Mouse (Mus musculus) megakaryocyte-erythroid progenitor cell, adult 5-6 weeks (primary cell): ENCODE measurements at regions not wholly inside any gene's neighbourhood (a gene's known extent, or its start where the extent isn't known, plus 50 kb on each side); places are given as distances from the start of the nearest gene placed in this dataset.
A peak's percentile ranks its signal among the peaks of the same experiment; 100 is the strongest.

Experiments used
- ATAC-seq: replicated peaks from 2 replicates; pipeline ENCODE4 v1.8.0; 2016; ENCODE audit warnings: mild to moderate bottlenecking, inconsistent platforms; ENCODE audit not compliant: severe bottlenecking, poor library complexity, low FRiP score, low TSS enrichment

- ATAC-seq = peak; percentile 90
Observed at GRCm38 (mm10) chr14:100461141-100462043, 176.9 kb upstream of the Klf12 start.

- no peak for ATAC-seq
Observed at GRCm38 (mm10) chr14:100459601-100460290, 175.3 kb upstream of the Klf12 start.

- peak; percentile 46 for ATAC-seq
Observed at GRCm38 (mm10) chr14:100458727-100459447, 174.4 kb upstream of the Klf12 start.

- ATAC-seq = no peak
Observed at GRCm38 (mm10) chr14:100457870-100458726, 173.6 kb upstream of the Klf12 start.

GRCm38 (mm10) chr14:100446130-100446529 is 161.7 kb upstream of the Klf12 start:
- ATAC-seq = no peak

GRCm38 (mm10) chr14:100444848-100445247 is 160.4 kb upstream of the Klf12 start:
- ATAC-seq = no peak

GRCm38 (mm10) chr14:100444099-100444498 is 159.6 kb upstream of the Klf12 start:
- no peak for ATAC-seq

- no peak for ATAC-seq
Observed at GRCm38 (mm10) chr14:100437552-100437951, 153.1 kb upstream of the Klf12 start.

GRCm38 (mm10) chr14:100429662-100430061 is 145.2 kb upstream of the Klf12 start:
- ATAC-seq = no peak

GRCm38 (mm10) chr14:100426399-100426798 is 141.9 kb upstream of the Klf12 start:
- ATAC-seq = no peak

- no peak for ATAC-seq
Observed at GRCm38 (mm10) chr14:100423790-100424189, 139.3 kb upstream of the Klf12 start.

GRCm38 (mm10) chr14:100421666-100422065 is 137.2 kb upstream of the Klf12 start:
- ATAC-seq = no peak

- no peak for ATAC-seq
Observed at GRCm38 (mm10) chr14:100415099-100415498, 130.6 kb upstream of the Klf12 start.

GRCm38 (mm10) chr14:100412211-100412610 is 127.7 kb upstream of the Klf12 start:
- no peak for ATAC-seq

- ATAC-seq = no peak
Observed at GRCm38 (mm10) chr14:100397191-100397590, 112.7 kb upstream of the Klf12 start.

- no peak for ATAC-seq
Observed at GRCm38 (mm10) chr14:100375218-100375983, 90.9 kb upstream of the Klf12 start.

- no peak for ATAC-seq
Observed at GRCm38 (mm10) chr14:100374494-100375217, 90.2 kb upstream of the Klf12 start.
